Mouse (Mus musculus) small intestine, adult 2 months (tissue): ENCODE results near the gene Mamstr. TPM values are rescaled to one million over a fixed set of nuclear protein-coding genes. Genes with fewer than 3 reads are reported as not detected.

Source experiments
- H3K27ac ChIP-seq: fragments of 200-500 bp; 2 replicates; pipeline ENCODE4 v1.5.1; 2012; ENCODE audit warnings: low read depth, low read length, control low read depth, inconsistent platforms; ENCODE audit not compliant: insufficient read depth
- H3K27me3 ChIP-seq: fragments of 200-500 bp; 2 replicates; pipeline ENCODE4 v1.6.1; 2012; ENCODE audit warnings: mild to moderate bottlenecking, moderate library complexity, low read length, inconsistent platforms; ENCODE audit not compliant: control insufficient read depth, insufficient read depth
- H3K36me3 ChIP-seq: fragments of 200-500 bp; 2 replicates; pipeline ENCODE4 v1.6.1; 2012; ENCODE audit warnings: mild to moderate bottlenecking, low read length, control low read depth, inconsistent platforms; ENCODE audit not compliant: control insufficient read depth, insufficient read depth
- H3K4me1 ChIP-seq: fragments of 200-500 bp; 2 replicates; pipeline ENCODE4 v1.6.1; 2012; ENCODE audit warnings: low read length, inconsistent platforms, mixed read lengths; ENCODE audit not compliant: control insufficient read depth, insufficient read depth, insufficient read length
- H3K4me3 ChIP-seq: fragments of 200-500 bp; 2 replicates; pipeline ENCODE4 v1.5.1; 2012; ENCODE audit warnings: low read depth, mild to moderate bottlenecking, control low read depth, inconsistent platforms, low read length, moderate library complexity
- CTCF ChIP-seq: fragments of 200-500 bp; IDR thresholded peaks from 2 replicates; pipeline ENCODE4 v1.5.1; 2012; ENCODE audit warnings: low read depth, mild to moderate bottlenecking, control low read depth, inconsistent platforms, low read length, moderate library complexity, mixed read lengths; ENCODE audit not compliant: insufficient replicate concordance, insufficient read length; ENCODE audit errors: extremely low read depth
- POLR2A ChIP-seq: fragments of 200-500 bp; IDR thresholded peaks from 2 replicates; pipeline ENCODE4 v1.6.1; 2012; ENCODE audit warnings: low read depth, mild to moderate bottlenecking, control low read depth, inconsistent platforms, low read length, moderate library complexity
- WGBS: fragments of 180-500 bp; shearing (Covaris S2); methylation state at CpG from one replicate; pipeline ENCODE4 v1.1.7; 2018; 5-methylcytosine and 5-hydroxymethylcytosine counted together
- polyA plus RNA-seq: library from polyadenylated mRNA; depleted of rRNA; stranded (reverse); fragments of >200 nt; gene quantifications from 2 replicates; pipeline ENCODE4 v1.2.3, GENCODE M21; 2012

The Mamstr gene
- polyA plus RNA-seq, 1 experiment, result 0.63 TPM

DNA sequence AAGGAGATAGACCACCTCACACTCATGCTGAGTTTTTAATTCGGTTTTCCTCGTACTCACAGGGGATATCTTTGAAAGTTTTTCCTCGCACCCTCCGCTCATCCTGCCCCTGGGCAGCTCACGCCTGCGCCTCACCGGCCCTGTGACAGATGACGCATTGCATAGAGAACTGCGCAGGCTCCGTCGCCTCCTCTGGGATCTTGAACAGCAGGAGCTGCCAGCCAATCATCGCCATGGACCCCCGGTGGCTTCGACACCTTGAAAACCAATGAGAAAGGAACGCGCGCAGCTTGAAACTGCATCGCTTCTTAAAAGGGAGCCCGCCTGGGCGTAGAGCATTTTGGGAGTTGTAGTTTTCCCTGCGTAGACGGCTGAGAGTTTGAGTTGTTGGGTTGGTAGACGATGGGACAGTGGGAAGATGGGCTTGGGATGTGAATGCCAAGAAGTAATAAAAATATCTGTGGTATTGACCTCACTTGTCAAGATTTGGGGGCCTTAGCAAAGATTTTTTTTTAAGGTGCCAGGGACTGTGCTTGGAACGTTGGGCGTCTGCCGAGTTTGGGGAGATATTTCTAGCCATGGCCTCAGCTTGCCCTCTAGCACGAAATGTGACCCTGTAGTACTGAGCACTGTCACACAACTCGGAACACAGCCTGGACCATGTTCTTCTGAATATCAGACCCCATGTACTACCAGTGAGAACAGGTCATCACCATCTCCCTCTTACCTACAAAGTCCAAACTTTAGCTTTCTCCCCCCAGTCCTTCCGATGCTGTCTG is 965 bp upstream of the Mamstr start:
- H3K4me1 ChIP-seq, result peaks cover 4% of the 10 kb centered on the region
- WGBS, result 41% methylated on average over 29 of the region's 29 CpGs
- TF ChIP-seq CTCF (no peak), POLR2A (no peak)
- no peak overlapping the region for H3K4me3 ChIP-seq
- no peaks in the 10 kb centered on the region for H3K36me3 ChIP-seq
- peaks cover 21% of the 10 kb centered on the region; the same call in 1 of the 2 replicates for H3K27me3 ChIP-seq
- H3K27ac ChIP-seq, result no peak overlapping the region

DNA sequence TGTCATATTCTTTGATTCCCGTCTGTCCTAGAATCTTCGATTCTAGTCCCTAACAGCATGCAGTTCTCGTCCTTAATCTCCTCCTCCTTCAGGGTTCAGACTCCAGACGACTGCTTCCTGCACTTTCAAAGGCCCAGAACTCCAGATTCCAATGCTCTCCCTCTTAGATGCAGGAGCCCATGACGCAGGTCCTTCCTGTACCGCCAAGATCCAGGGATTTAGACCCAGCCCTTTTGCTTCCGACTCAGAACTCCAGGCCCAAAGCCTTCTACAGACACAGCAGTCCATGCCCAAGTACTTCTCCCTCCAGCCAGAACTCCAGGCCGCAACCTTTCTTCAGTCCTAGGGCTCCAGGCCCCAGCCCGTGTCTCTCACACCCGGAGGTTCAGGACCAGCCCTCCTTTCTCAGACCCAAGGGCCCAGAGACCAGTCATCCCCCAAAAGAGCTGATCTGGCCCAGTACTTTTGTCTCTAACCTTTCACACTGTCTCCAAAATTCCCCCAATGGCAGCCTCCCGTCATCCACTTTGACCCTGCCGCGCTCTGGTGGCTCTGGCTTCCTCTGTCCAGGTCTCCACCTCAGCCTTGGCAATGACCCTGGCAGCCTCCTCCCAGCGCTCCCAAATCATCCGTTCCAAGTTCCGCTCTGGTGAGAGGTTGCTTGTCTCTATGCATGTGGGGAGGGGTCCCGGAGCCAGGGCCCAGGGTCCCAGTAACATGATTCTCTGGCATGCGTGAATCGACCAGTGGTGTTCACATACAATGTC is 597 bp downstream of the Mamstr start:
- Histone ChIP-seq H3K4me1 (peaks cover 4% of the 10 kb centered on the region; the same call in 1 of the 2 replicates), H3K27ac (no peak overlapping the region), H3K27me3 (peaks cover 31% of the 10 kb centered on the region), H3K36me3 (no peaks in the 10 kb centered on the region), H3K4me3 (no peak overlapping the region)
- WGBS, result 82% methylated on average over 19 of the region's 19 CpGs
- TF ChIP-seq CTCF (no peak), POLR2A (no peak)

DNA sequence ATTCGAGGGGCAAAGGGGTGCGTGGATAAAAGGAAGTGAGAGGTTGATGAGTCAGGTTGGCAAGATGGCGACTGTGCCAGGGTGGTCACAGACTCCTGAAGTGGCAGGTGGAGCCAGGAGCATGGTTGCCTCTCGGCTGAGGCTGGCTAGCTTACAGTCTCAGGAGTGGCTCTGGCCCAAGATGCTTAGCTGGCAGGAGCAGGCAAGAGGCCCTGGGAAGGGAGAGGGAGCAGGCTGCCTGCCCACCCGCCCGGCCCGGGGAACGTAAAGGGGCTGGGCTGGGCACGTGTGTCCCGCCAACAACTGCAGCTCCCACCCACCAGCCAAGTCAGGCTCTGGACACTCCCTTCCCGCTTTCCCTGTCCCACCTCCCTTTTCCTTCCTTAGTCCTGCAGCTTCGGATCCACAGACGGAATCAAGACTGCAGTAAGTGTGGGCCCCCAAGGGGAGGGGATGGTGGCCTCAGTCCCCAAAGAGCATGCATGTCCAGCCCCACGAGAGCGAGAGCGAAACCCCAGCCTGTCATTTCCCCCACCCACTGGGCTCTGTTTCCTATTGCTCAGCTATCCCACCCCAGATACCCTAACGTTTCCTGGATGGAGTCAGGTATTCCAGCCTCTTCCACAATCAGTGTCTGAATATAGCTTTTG is 1.7 kb downstream of the Mamstr start:
- H3K4me1 ChIP-seq, result peaks cover 4% of the 10 kb centered on the region; the same call in 1 of the 2 replicates
- no peaks in the 10 kb centered on the region for H3K36me3 ChIP-seq
- 40% methylated on average over 17 of the region's 17 CpGs for WGBS
- H3K4me3 ChIP-seq, result peak overlapping the region; percentile 28
- no peak overlapping the region for H3K27ac ChIP-seq
- TF ChIP-seq CTCF (no peak), POLR2A (no peak)
- peaks cover 31% of the 10 kb centered on the region for H3K27me3 ChIP-seq

DNA sequence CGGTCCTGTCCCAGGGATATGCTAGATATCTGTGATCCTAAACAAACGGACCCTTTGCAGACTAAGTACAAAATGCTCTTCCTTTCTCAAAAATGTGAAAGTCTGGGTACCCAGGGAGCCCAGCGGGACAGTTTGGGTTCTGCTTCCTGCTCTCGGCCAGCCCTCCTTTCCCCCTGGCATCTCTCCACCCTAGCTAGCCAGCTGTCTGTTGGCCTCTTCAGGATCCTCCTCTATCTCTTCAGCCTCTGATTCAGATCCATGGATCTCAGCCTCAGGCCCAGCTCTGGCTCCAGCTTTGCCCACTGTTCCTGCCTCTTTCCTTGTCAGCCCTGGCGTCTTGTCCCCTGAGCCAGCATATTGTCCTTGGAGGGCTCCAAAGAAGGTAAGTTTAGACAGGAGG is 2.3 kb downstream of the Mamstr start:
- TF ChIP-seq POLR2A (no peak), CTCF (no peak)
- Histone ChIP-seq H3K4me1 (peaks cover 4% of the 10 kb centered on the region; the same call in 1 of the 2 replicates), H3K36me3 (no peaks in the 10 kb centered on the region), H3K27ac (no peak overlapping the region), H3K27me3 (peaks cover 29% of the 10 kb centered on the region), H3K4me3 (no peak overlapping the region)
- 69% methylated on average over 5 of the region's 5 CpGs for WGBS

DNA sequence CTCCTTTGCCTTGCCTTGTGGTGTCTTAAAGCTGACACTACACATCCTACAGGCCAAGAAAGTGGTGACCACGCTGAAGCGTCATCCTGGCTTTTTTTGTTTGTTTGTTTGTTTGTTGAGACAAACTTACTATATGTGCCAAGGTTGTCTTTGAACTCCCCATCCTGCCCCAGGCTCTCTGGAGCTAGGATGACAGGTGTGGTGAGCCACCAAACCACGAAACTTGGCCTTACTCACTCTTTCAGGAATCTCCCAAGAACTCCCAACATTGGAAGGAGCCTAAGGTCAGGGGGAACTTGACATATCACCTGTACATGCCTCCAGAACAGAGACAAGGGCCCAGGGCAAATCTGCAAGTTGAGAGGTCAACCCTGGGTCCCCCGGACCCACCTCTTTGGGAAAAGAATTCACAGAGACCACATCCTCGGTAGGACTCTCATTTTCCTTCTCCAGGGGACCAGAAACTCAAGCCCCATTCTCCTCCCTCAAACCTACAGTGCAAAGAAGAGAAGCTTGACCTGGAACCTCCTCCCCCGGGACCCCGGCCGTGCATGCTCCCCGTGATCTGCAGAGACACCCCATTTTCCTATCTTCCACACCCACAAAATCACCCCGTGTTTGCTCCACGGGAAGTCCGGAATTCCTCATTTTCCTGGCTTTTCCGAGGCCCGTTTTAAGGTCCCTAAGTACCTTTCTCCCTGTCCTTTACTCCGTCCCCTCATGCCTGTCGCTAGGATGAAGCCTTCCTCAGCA is 2.9 kb downstream of the Mamstr start:
- Histone ChIP-seq H3K27ac (peak overlapping the region; percentile 30), H3K27me3 (peaks cover 30% of the 10 kb centered on the region), H3K4me1 (peaks cover 4% of the 10 kb centered on the region; the same call in 1 of the 2 replicates), H3K4me3 (peak overlapping the region; percentile 33), H3K36me3 (no peaks in the 10 kb centered on the region)
- 43% methylated on average over 16 of the region's 16 CpGs for WGBS
- TF ChIP-seq POLR2A, result no peak
- no peak for TF ChIP-seq CTCF

DNA sequence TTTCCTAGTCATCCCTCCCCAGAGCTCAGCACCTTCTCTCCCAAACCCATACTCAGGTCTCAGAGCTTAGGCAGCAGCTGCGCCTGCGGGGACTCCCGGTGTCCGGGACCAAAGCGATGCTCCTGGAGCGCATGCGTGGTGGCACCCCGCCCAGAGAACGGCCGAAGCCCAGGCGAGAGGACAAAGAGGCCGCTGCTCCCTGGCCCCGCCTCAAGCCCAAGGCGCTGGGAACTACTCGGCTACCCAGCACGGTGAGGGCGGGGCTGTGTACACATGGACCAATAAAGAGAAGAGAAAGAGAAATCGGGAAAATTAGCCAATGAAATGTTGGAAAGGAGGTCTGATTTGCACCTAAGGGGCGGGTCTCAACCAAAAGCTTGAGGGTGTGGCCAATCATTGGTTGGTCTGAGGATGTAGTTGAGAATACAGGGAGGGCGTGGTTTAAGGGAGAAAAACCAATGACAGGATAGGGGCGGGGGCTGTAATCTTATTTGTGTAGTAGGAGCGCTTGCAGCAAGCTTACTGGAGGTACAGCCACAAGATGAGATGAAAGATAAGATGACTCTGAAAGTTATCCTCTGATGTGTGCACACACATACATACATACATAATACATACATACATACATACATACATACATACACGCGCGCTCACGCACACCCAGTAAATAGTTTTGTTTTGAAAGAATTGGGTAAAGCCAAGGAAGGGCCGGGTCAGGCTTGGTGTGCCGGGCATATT is 3.8 kb downstream of the Mamstr start:
- 8% methylated on average over 28 of the region's 28 CpGs for WGBS
- H3K4me1 ChIP-seq, result peaks cover 4% of the 10 kb centered on the region; the same call in 1 of the 2 replicates
- peak overlapping the region; percentile 30 for H3K27ac ChIP-seq
- H3K27me3 ChIP-seq, result peaks cover 27% of the 10 kb centered on the region
- TF ChIP-seq POLR2A (no peak), CTCF (no peak)
- H3K4me3 ChIP-seq, result peak overlapping the region; percentile 33
- no peaks in the 10 kb centered on the region for H3K36me3 ChIP-seq
